Mouse (Mus musculus): ENCODE measurements around the gene Efcab2.

The Efcab2 gene

GRCm38 (mm10) chr1:178483854-178484253 lies 78.0 kb downstream of the Efcab2 start:
- no peak for DNase-seq (ENCODE audit: low read depth)

GRCm38 (mm10) chr1:178485138-178485867 lies 79.4 kb downstream of the Efcab2 start:
- no peak for DNase-seq (ENCODE audit: low read depth)

- DNase-seq (ENCODE audit: low read depth), result no peak
Observed at GRCm38 (mm10) chr1:178485868-178486220, 80.0 kb downstream of the Efcab2 start.

GRCm38 (mm10) chr1:178486828-178487227 lies 80.9 kb downstream of the Efcab2 start:
- no peak for DNase-seq (ENCODE audit: low read depth)

- peak; percentile 13 for DNase-seq (ENCODE audit: low read depth)
Observed at GRCm38 (mm10) chr1:178489127-178489526, 83.2 kb downstream of the Efcab2 start.

- DNase-seq (ENCODE audit: low read depth), result peak; percentile 8
Observed at GRCm38 (mm10) chr1:178491733-178492132, 85.8 kb downstream of the Efcab2 start.

- peak; percentile 8 for DNase-seq (ENCODE audit: low read depth)
Observed at GRCm38 (mm10) chr1:178492493-178492892, 86.6 kb downstream of the Efcab2 start.

- no peak for DNase-seq (ENCODE audit: low read depth)
Observed at GRCm38 (mm10) chr1:178496186-178496585, 90.3 kb downstream of the Efcab2 start.

GRCm38 (mm10) chr1:178496841-178497240 lies 91.0 kb downstream of the Efcab2 start:
- peak; percentile 37 for DNase-seq (ENCODE audit: low read depth)

- DNase-seq (ENCODE audit: low read depth), result no peak
Observed at GRCm38 (mm10) chr1:178506938-178507337, 101.1 kb downstream of the Efcab2 start.

- no peak for DNase-seq (ENCODE audit: low read depth)
Observed at GRCm38 (mm10) chr1:178512323-178513031, 106.6 kb downstream of the Efcab2 start.

GRCm38 (mm10) chr1:178513954-178514353 lies 108.1 kb downstream of the Efcab2 start:
- DNase-seq (ENCODE audit: low read depth), result no peak

- DNase-seq (ENCODE audit: low read depth), result no peak
Observed at GRCm38 (mm10) chr1:178515839-178516238, 110.0 kb downstream of the Efcab2 start.

- no peak for DNase-seq (ENCODE audit: low read depth)
Observed at GRCm38 (mm10) chr1:178522389-178522788, 116.5 kb downstream of the Efcab2 start.

GRCm38 (mm10) chr1:178523152-178523551 lies 117.3 kb downstream of the Efcab2 start:
- DNase-seq (ENCODE audit: low read depth), result no peak

- peak; percentile 79 for DNase-seq (ENCODE audit: low read depth)
Observed at GRCm38 (mm10) chr1:178527185-178527546, 121.3 kb downstream of the Efcab2 start.

- DNase-seq (ENCODE audit: low read depth), result no peak
Observed at GRCm38 (mm10) chr1:178527547-178528361, 121.9 kb downstream of the Efcab2 start.

GRCm38 (mm10) chr1:178528431-178529351 lies 122.8 kb downstream of the Efcab2 start, which contains the start of gene Kif26b:
TSS of gene Kif26b (plus strand) at chr1:178529125.
- no peak for DNase-seq (ENCODE audit: low read depth)

GRCm38 (mm10) chr1:178529512-178530300 lies 123.8 kb downstream of the Efcab2 start:
- no peak for DNase-seq (ENCODE audit: low read depth)

- no peak for DNase-seq (ENCODE audit: low read depth)
Observed at GRCm38 (mm10) chr1:178530301-178531078, 124.6 kb downstream of the Efcab2 start.
